Mouse (Mus musculus) small intestine, adult 2 months (tissue): ENCODE data around the gene S1pr1.

Experiments used
- CTCF ChIP-seq: fragments of 200-500 bp; IDR thresholded peaks from 2 replicates; pipeline ENCODE4 v1.5.1; 2012; ENCODE audit warnings: low read depth, mild to moderate bottlenecking, control low read depth, inconsistent platforms, low read length, moderate library complexity, mixed read lengths; ENCODE audit not compliant: insufficient replicate concordance, insufficient read length; ENCODE audit errors: extremely low read depth
- POLR2A ChIP-seq: fragments of 200-500 bp; IDR thresholded peaks from 2 replicates; pipeline ENCODE4 v1.6.1; 2012; ENCODE audit warnings: low read depth, mild to moderate bottlenecking, control low read depth, inconsistent platforms, low read length, moderate library complexity

- TF ChIP-seq CTCF (no peak), POLR2A (no peak)
Observed at GRCm38 (mm10) chr3:115715900-115716515, 1.1 kb upstream of the S1pr1 start.
